Mouse (Mus musculus) layer of hippocampus, postnatal 10 days (tissue): ENCODE measurements around the gene Akap1. TPM values are rescaled to one million over a fixed set of nuclear protein-coding genes. Genes with fewer than 3 reads are reported as not detected.
"Not testable (repeated sequence)": the region's sequence is repeated elsewhere in the genome, so short reads cannot be mapped to it uniquely, and the experiment has no call there.

Experiments used
- DNase-seq, 2 experiments: peaks; one replicate each; pipeline ENCODE4 v3.0.0; 2021; ENCODE audit warnings: low spot score in 2 of 2
- long read RNA-seq: library from polyadenylated mRNA; stranded (forward); transcript quantifications from one replicate; pipeline ENCODE4 v2.0.0, GENCODE M21; 2023
- total RNA-seq, 2 experiments: library from RNA; stranded (reverse); gene quantifications; 2 replicates each; pipeline ENCODE4 v1.2.3; 2021

The Akap1 gene
- total RNA-seq, result 10 to 100 TPM; 44.1 to 45.8 TPM
- long read RNA-seq, transcript Akap1-201 (11 exons, 3,758 nt), result major isoform, 14 of 19 reads
- long read RNA-seq, partial matches to known transcripts, result 3 of 19 reads
- long read RNA-seq, other reads (novel, unspliced or antisense), result 2 of 19 reads

DNA sequence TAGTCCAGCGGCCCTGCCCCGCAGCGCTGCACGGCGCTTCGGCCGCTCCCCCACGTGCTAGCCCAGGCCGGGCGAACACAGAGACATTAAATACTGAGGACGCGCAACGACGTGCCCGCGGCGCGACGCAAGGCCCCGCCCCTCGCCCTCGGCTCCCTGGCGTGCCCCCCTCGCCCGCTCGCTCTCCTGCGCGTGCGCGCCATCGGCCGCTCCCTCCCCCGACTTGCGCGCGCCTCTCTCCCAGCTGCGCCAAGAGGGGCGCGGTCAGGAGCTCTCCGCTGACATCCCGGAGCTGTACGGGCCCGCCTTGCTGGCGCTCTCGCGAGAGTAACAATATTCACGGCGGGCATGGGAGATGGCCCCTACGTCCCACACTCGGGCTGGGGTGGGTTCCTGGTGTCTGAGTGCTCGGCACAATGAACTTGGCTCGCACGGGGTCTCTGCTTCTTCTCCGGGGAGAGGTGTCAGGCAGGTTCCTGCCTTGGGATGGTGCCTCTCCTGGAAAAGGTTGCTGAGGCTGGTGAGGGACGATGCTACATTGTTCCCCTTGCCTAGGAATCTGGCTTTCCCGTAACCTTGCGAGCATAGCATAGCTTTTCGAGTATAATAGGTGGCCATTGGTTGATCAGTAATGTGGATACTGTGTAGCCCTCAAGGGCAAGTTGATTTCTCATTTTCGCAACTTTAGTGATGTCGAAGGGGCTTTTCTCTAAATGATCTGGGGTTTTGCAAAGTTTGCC is at the start of gene Akap1:
Gene Akap1, minus strand, starts transcription at position 129 of the 740 bp plus-strand sequence.
- peak; percentile 98 to 99 for DNase-seq

DNA sequence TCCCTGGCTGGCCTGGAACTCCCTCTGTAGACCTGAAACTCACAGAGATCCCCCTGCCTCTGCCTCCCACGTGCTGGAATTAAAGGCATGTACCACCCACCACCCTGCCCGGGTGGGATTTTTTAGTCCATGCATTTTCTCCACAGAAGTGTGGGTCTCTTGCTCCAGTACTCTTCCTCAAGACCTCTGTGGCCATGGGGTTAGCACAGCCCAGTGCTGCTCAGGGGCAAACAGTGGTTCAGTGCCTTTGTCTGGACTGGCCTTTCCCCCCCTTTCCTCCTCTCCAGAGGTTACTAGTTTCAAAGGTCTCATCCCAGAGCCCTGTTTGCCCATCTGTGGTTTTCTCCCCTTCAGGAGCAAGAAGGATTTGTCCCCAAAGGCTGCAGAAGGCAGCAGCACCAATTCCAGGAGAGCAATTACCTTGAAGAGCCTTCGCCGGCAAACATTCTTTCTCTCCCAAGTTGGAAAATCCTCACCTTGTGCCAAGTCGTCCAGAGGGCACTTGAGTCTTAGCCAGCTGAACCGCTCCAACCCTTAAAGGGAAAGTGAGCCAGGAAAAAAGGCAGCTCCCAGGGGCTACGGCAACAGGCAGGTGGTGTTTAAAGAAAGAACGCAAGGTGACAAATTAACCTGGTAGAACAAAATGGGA is 45.1 kb upstream of the Akap1 start:
- DNase-seq, result peak; percentile 16 to 26

DNA sequence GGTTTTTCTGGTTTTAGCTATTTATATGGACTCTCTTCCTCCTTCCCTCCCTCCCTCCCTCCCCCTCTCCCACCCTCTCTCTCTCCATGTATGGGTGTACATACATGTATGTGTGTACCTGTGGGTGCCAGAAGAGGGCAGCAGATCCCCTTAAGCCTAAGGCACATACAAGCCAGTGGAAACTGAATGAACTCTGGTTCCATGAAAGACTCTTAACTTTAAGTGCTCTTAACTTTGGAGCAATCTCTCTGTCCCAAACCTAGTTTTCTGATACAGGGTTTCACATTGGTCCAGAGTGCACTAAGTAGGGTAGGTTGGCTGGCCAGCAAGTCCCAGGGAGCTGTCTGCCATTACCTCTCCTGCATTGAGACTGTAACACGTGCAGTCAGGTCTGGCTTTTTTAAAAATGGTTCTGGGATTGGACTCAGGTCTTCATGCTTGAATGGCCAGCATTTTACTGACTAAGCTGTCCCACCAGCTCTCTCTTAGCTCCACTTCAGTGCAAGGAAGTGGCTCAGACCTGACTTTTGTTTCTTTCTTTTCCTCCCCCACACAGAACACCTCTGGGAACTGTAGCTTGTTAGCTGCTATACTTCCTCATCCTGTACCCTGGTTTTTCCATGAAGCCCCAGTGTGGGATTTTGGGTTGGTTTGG is 44.3 kb upstream of the Akap1 start:
- DNase-seq, result peak; percentile 51 to 56

DNA sequence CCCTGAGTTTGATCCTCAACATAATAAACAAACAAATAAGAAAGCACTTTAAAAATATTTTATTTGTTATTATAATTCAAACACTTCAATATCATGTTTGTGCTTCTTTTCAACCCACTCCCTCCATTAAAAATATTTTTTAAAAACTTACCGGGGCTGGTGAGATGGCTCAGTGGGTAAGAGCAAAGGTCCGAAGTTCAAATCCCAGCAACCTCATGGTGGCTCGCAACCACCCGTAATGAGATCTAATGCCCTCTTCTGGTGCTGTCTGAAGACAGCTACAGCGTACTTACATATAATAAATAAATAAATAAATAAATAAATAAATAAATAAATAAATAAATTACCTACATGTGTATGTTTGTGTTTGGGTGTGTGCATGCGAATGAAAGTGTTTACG is 43.5 kb upstream of the Akap1 start:
- DNase-seq, result no peak

DNA sequence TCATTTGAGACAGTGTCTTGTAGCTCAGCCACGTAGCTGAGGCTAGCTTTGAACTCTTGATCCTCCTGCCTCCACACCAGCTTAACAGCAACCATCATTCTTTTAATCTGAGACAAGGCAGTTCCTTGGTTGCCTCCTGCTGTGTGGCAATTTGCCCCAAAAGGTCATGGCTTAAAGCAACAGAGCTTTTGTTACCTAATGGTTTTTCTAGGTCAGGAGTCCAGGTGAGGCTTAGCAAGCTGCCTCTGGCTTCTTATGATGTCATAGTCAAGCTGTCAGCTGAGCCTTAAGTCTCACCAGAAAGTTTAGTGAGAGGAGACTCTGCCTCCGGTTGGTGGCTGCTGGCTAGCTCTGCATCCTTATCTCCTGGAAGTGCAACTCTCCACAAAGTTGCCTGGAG is 41.2 kb upstream of the Akap1 start:
- DNase-seq, result no peak

DNA sequence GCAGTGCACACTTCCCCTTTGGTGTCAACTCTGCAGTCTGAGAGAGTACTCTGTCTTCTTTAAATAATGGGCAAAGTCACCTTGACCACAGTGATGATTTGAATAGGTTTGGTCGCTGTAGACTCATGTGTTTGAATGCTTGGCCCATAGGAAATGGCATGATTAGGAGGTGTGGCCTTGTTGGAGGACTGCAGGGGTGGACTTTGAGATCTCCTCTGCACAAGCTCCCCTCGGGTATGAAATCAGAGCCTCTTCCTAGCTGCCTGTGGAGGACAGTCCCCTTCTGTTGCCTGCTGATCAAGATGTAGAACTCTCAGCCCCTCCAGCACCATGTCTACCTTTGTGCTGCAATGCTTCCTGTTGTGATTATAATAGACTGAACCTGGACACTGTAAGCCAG is 39.7 kb upstream of the Akap1 start:
- no peak for DNase-seq

DNA sequence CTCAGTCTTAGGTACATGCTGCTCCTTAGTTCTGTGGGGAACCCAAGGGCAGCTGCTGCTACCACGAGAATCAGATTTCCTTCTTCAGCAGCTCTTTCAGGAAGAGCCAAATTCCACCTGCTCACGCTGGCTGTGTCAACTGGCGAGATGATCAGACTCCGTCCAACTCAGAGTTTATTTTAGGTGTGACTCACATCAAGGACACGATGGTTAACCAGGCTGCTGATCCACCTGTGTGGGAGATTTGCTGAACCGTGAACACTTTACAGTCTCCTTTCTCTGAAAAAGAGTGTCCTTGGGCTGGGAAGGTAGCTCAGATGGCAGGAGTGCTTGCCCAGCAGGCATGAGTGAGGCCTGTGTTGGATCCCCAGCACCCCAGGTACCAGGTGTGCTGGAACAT is 38.4 kb upstream of the Akap1 start:
- no peak for DNase-seq

DNA sequence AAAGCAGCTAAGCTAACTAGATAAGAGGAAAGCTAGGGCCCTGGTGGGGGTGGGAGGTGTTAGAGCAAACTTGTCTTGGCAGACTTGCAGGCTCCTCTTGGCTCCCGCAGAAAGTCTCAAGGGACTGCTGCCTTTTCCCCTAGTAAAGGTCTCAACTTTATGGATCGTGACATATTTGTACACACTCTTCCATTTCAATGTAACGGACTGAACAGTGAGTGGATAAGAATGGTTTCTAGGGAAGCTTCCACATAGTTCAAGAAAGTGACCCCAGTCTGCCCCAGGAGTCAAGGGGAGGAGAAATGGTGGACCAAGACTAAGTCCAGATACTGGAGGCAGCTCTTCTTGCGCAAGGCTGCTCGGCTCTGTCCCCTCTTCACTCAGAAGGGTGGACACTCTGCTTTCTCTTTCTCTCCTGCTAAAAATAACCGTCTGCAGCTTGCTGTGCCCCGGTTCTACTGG is 37.0 kb upstream of the Akap1 start:
- no peak for DNase-seq

DNA sequence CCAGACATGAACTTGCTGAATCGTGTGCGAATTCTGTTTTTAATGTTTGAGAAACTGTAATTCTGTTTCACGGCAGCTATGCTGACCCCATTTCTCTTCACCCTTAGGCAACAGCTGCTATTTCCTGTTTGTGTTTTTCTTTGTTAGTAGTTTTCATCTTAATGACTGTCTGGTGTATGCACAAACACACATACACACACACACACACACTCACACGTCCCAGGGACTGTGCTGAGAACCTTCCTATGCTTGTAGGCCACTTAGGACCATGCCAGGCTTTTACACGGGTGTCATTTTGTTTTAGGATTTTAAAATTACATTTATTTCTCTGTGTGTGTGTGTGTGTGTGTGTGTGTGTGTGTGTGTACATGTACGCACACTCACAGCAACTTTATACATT is 35.2 kb upstream of the Akap1 start:
- DNase-seq, result no peak

DNA sequence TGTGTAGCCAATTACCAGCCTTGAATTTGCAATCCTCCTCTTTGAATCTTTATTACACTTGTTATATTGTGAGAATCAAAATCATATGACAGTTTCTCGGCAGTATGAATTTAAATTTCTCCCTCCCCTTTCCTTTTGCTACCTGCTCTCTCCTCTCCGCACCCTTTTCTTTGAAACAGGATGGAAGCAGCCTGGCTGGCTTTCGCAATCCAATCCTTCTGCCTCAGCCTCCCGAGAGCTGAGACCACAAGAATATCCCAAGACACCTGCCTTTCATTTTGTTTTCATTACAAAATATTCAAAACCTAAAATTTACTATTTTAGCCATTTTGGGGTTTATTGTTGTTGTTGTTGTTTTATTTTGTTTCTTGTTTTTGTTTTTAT is 34.0 kb upstream of the Akap1 start:
- no peak for DNase-seq

DNA sequence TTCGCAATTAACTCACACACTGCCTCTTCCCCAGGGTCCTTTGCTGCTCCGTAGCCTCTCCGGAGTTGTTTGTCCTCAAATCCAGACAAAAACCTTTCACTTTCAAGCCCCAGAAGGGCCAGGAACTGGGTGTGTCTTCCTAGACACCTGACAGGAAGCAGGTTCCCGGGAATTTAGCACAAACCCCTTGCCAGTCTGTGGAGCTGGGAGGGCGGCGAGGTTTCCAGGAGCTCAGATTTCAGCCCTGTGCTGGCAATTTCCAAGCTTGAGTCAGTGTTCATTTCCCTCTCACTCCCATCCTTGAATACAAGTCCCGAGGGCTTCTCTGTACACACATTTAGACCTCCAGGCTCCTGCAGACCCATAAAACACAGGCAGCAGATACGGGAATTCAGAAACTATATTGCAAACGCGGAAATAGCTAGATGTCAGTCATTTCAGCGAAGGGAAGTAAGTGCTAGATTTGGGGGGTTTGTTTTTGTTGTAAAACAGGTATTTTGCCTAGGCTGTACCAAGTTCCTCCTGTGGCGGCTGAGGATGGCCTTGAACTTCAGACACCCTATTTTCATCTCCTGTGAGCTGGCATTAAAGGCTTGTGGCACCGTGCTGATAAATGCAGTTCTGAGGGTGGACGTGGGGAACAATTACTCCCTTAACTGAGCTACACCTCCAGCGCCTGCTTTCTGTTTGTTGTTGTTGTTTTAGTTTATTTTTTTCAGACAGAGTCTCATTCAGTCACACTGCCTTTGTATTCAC is 33.4 kb upstream of the Akap1 start:
- no peak for DNase-seq

DNA sequence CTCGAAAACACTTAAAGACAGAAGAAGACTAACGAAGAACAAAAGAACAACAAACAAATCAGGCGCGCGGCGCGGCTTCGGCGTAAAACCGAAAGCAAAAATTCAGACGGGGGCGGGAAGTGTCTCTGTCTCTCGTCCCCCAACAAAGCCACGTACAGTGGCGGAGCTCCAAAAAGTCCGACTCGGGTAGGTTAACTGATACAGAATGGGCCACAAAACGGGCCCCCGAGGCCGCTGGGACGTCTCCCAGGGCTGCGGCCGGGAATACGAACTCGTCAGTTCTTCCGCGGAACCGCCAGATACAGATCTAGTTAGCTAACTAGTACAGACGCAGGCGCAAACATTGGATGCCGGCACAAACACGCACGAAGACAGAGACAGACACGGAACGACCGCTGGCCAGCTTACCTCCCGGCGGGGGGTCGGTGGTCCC is 31.4 kb upstream of the Akap1 start:
- DNase-seq, result peak; percentile 21 to 45

DNA sequence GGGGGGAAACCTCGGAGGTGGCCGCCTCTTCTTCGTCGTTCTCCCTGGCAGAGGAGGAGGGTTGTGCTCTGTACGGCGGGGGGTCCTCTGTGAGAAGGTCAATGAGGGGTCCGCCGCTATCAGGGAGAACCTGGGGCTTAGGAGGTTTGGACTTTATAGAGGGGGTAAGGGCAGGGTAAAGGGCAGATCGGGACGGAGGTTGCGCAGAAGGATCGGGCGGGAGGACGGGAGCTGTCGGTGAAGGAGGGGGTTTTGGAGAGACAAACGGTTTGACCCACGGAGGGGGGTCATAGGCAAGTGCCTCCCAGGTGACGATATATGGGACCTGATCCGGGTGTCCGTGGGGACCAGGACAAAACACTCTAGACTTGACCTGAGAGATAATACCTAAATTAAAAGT is 30.8 kb upstream of the Akap1 start:
- peak in 1 of 2 experiments; percentile 25 for DNase-seq

DNA sequence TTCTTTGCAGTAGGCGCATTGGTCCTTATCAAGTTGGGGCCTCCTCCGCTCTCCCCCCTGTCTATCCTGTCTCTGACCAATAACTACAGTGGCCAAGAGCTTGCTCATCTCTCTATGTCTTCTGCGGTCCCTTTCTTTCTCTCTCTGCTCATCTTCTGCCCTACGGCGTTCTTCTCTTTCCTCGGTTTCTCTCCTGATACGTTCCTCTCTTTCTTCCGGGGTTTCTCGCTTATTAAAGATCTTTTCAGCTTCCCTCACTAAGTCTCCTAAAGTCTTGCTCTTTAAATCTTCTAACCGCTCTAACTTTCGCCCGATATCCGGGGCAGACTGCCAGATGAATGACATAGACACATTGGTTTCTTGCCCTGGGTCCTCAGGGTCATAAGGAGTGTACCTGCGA is 29.9 kb upstream of the Akap1 start:
- DNase-seq, result not testable (repeated sequence)

DNA sequence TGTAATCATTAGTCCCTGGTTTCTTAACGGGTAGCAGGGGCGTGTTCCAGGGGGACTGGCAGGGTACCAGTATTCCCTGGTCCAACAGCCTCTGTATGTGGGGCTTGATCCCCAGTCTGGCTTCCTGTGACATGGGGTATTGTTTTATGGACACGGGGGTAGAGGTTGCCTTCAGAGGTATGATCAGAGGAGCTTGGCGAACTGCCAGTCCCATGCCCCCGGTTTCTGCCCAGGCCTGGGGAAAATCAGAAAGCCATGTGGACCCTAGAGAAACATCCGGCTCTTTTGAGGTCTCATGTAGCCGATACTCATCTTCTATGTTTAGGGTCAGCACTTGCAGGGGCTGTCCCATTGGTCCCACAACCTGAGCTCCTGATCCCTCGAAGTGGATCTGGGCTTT is 29.1 kb upstream of the Akap1 start:
- not testable (repeated sequence) for DNase-seq

DNA sequence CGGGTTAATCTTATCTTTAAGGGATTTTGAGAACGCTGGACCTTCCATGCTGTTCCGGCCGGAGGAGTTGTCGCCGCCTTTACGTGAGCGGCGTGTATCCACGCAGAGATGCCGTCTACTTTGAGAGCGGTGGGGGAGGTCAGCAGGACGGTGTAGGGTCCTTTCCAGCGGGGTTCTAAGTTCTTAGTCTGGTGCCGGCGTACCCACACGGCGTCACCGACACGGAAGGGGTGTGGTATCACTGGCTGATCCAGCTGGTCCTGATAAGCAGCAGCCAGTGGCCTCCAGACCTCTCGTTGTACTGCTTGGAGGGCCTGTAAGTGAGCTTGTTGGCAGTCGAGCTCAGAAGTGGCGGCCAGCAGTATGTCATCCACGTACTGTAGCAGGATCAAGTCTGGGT is 28.4 kb upstream of the Akap1 start:
- peak; percentile 12 to 22 for DNase-seq

DNA sequence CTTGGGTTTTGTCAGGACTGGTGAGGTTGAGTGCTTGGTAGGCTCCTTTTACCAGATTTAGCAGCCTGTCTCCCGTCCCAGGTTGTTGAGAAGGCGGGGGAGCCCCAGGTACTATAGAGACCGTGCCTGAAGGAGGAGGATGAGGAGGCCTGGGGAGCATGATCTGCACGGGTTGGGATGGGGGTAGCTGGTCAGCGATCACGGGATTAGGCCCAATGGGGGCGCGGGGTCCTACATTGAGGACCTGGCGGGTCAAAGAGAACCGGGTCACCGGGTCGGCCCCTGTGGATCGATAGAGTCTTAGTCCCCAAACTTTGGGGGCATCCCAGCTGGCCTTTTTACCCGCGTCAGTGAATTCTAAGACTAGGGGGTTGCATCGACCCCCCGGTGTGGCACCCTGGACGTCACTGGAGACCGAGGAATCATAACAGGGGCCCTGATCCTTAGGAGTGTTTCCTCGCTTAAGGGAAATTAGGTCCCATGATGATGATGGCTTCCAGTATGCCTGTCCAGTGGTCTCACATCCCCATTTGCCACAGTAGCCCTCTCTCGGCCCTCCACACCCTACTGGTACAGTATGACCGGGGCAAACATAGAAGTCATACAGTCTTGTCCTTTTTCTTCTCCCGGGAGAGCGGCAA is 27.7 kb upstream of the Akap1 start:
- peak; percentile 57 to 60 for DNase-seq

DNA sequence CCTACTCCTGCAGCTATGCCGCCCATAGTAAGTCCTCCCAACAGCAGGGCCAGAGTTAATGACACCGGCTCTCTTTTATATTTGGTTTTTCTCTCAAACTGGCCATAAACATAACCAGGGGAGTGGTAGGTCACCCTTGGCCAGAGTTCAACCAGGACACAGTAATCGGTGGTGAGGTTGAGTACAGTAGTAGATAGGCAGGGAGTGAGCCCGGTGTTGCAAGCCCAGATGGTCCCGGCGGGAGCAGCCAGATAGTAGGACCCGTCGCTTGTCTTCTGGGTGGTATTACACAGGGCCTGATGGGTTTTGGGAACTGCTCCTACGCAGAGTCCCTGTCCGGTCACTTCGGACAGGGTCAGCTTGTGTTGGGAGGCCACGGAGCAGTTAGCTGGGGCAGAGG is 27.1 kb upstream of the Akap1 start:
- DNase-seq, result peak; percentile 20 to 40

DNA sequence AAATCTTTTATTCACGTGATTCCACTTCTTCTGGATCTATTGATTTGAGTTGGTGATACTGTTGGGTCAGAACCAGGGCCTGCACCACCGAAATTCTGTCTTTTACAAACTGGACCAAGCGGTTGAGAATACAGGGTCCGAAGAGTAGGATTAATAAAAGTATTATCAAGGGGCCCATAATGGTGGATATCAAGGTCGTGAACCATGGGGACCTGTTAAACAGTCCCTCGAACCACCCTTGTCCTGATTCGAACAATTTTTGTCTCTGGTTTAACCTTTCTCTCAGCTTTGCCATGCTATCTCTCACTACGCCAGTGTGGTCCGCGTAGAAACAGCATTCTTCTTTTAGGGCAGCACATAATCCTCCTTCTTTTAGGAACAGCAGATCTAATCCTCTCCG is 26.5 kb upstream of the Akap1 start:
- peak in 1 of 2 experiments; percentile 22 for DNase-seq

DNA sequence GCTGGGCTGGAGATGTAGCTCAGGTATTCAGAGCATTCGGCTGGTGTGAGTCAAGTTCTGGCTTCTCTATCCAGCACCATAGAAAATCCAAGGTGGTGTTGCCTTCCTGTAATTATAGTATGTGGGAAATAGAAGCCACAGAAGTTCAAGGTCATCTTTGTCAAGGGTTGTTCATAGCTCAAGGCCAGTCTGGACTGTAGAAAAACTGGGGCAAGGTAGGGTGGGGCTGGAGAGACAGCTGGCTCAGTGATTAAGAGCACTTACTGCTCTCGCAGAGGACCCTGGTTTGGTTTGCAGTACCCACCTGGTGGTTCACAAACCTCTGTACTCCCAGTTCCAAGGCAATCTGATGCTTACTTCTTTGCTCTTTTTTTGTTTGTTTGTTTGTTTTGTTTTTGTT is 24.6 kb upstream of the Akap1 start:
- DNase-seq, result no peak
